Mouse (Mus musculus): ENCODE data around the gene Ddx39b. TPM values are rescaled to one million over a fixed set of nuclear protein-coding genes. Genes with fewer than 3 reads are reported as not detected.
"Not testable (repeated sequence)": the region's sequence is repeated elsewhere in the genome, so short reads cannot be mapped to it uniquely, and the experiment has no call there.

Ddx39b gene
- polyA plus RNA-seq, 1 experiment, result 268 TPM

DNA sequence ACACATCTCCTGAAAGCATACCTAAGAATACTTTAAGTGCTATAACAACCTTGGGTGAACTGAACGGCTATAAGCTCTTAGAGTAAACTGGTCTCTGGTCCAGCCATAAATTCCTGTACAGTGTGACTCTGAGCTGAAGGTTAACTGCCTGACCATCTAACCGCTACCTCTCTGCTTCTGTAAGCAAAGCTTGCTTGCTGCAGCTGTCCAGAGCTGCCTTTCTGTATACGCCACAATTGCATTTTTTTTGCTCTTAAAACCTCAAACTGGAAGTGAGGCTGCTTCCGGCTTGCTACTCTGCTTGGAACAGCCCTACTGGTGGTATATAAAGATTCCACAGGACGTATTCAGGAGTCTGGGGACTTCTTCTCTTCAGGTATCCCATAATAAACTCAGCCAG, 8.9 kb upstream of the Ddx39b start:
- Histone ChIP-seq H3K27me3 (ENCODE audit: control insufficient read depth, insufficient read depth, insufficient read length) (no peaks in the 10 kb centered on the region), H3K4me3 (no peak overlapping the region), H3K79me2 (ENCODE audit: control insufficient read depth, insufficient read depth) (peaks cover 21% of the 10 kb centered on the region), H3K36me3 (ENCODE audit: control insufficient read depth, insufficient read depth) (peaks cover 14% of the 10 kb centered on the region), H3K4me2 (ENCODE audit: low read depth) (no peak overlapping the region), H3ac (ENCODE audit: control insufficient read depth, insufficient read length) (no peak overlapping the region)
- TF ChIP-seq SRF (IDR thresholded peaks at IDR 0.05; ENCODE audit: control insufficient read depth, insufficient read length, low read depth) (no peak), MYOG (IDR thresholded peaks at IDR 0.05; ENCODE audit: control insufficient read depth in 1 of 3, insufficient read depth in 1 of 3, insufficient read length in 2 of 3, low read depth in 2 of 3) (no peak), TCF3 (IDR thresholded peaks at IDR 0.05; ENCODE audit: insufficient read length, low read depth) (no peak), USF1 (IDR thresholded peaks at IDR 0.05; ENCODE audit: low read depth) (no peak), TCF12 (IDR thresholded peaks at IDR 0.05; ENCODE audit: insufficient read depth, poor library complexity, severe bottlenecking) (no peak), POLR2A (IDR thresholded peaks at IDR 0.05; ENCODE audit: insufficient read length, low read depth) (no peak), MAX (IDR thresholded peaks at IDR 0.05; ENCODE audit: low read depth) (no peak), POLR2AphosphoS2 (IDR thresholded peaks at IDR 0.05; ENCODE audit: insufficient read length, low read depth) (no peak), REST (IDR thresholded peaks at IDR 0.05; ENCODE audit: insufficient read depth, insufficient read length) (no peak), MYOD1 (IDR thresholded peaks at IDR 0.05; ENCODE audit: control insufficient read depth in 1 of 3, insufficient read length in 2 of 3, low read depth in 2 of 3) (no peak), CEBPB (IDR thresholded peaks at IDR 0.05; ENCODE audit: insufficient read depth, poor library complexity, severe bottlenecking) (no peak), E2F4 (IDR thresholded peaks at IDR 0.05; ENCODE audit: insufficient read depth) (no peak)

DNA sequence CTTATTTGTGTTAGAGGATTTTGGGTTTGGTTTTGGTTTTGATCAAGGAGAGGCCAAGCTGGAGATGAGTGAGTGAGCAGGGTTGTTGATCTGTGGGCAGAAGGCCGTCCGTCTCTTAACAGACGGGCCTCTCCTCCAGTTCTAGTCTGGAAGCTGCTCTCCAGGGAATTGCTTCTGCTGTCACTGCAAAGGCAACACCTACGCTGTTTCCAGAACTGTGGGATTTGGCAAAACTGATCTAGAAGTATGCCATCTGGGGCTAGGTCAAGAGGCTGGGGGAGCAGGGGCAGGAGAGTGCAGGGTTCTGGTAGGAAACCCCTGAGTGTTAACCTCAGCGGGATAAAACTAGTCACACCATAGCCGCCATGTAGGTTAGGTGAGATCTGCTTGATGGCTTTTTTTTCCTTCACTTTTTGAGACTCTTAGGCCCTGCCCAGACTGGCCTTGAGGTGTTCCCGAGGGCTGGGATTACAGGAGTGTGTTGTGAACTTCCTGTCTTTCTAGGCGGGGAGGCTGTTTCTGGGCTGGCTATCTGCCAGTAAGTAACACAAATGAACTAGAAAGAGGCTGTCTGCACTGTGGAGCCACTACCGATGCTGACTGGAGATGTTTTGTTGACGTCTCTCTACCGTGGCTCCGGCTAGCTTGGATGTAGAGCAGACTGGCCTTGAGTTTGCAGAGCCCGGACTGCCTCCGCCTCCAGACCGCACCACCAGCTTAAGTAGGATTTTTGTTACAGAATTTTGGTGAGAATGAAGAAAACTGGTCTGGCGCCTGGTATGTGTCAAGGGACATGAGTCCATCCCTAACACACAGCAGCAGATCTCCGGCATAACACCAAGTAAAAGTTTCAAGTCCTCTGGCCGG, 8.2 kb upstream of the Ddx39b start, which contains the start of gene Atp6v1g2:
Gene Atp6v1g2, plus strand, starts transcription at position 547 of the 867 bp plus-strand sequence.
- TF ChIP-seq TCF3 (IDR thresholded peaks at IDR 0.05; ENCODE audit: insufficient read length, low read depth) (no peak), POLR2AphosphoS2 (IDR thresholded peaks at IDR 0.05; ENCODE audit: insufficient read length, low read depth) (no peak), POLR2A (IDR thresholded peaks at IDR 0.05; ENCODE audit: insufficient read length, low read depth) (no peak), MYOG (IDR thresholded peaks at IDR 0.05; ENCODE audit: control insufficient read depth in 1 of 3, insufficient read depth in 1 of 3, insufficient read length in 2 of 3, low read depth in 2 of 3) (no peak), TCF12 (IDR thresholded peaks at IDR 0.05; ENCODE audit: insufficient read depth, poor library complexity, severe bottlenecking) (no peak), REST (IDR thresholded peaks at IDR 0.05; ENCODE audit: insufficient read depth, insufficient read length) (no peak), E2F4 (IDR thresholded peaks at IDR 0.05; ENCODE audit: insufficient read depth) (no peak), CEBPB (IDR thresholded peaks at IDR 0.05; ENCODE audit: insufficient read depth, poor library complexity, severe bottlenecking) (no peak), USF1 (IDR thresholded peaks at IDR 0.05; ENCODE audit: low read depth) (no peak), MYOD1 (IDR thresholded peaks at IDR 0.05; ENCODE audit: control insufficient read depth in 1 of 3, insufficient read length in 2 of 3, low read depth in 2 of 3) (no peak)
- H3K4me3 ChIP-seq, result peak within 1 kb of the TSS; percentile 94
- H3K79me2 ChIP-seq (ENCODE audit: control insufficient read depth, insufficient read depth), result peaks cover 21% of the 10 kb centered on the region
- peak within 1 kb of the TSS; percentile 80 for H3ac ChIP-seq (ENCODE audit: control insufficient read depth, insufficient read length)
- H3K36me3 ChIP-seq (ENCODE audit: control insufficient read depth, insufficient read depth), result peaks cover 14% of the 10 kb centered on the region
- H3K4me2 ChIP-seq (ENCODE audit: low read depth), result peak within 1 kb of the TSS; percentile 80
- no peaks in the 10 kb centered on the region for H3K27me3 ChIP-seq (ENCODE audit: control insufficient read depth, insufficient read depth, insufficient read length)

DNA sequence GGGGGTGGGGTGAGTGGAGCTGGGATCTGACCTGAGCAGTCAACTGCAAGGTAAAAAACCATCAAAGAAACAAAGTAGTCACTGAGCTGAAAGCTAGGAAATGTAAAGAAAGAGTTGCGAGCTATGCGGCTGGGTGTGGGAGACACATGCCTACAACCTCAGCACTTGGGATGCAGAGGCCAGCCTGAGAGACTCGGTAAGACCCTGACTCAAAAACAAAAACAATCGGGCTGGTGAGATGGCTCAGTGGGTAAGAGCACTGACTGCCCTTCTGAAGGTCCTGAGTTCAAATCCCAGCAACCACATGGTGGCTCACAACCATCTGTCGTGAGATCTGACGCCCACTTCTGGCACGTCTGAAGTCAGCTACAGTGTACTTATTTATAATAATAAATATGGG, 7.5 kb upstream of the Ddx39b start:
- Histone ChIP-seq H3ac (ENCODE audit: control insufficient read depth, insufficient read length) (peak overlapping the region; percentile 80), H3K36me3 (ENCODE audit: control insufficient read depth, insufficient read depth) (peaks cover 12% of the 10 kb centered on the region), H3K4me3 (peak overlapping the region; percentile 94), H3K79me2 (ENCODE audit: control insufficient read depth, insufficient read depth) (peaks cover 21% of the 10 kb centered on the region), H3K4me2 (ENCODE audit: low read depth) (peak overlapping the region; percentile 80)
- not testable (repeated sequence) for H3K27me3 ChIP-seq (ENCODE audit: control insufficient read depth, insufficient read depth, insufficient read length)

DNA sequence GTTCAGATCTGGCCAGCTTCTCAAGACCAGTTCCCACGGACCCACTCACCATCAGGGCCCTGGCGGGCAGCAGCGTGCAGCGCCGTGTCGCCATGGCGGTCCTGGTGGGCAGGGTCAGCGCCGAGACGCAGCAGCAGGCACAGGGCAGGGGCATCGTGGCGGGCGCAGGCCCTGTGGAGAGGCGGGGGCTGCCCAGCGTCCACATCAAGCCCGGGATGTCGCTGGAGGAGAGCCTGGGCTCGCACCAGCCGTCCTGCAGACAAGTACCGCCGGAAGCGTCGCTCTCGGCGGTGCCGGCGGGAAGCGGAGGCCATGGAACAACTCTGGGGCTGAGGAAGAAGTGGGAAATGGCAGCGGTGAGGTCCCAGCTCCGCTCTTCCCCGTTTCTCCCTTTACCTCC, 6.6 kb upstream of the Ddx39b start:
- peak; percentile 81 for TF ChIP-seq POLR2AphosphoS2 (IDR thresholded peaks at IDR 0.05; ENCODE audit: insufficient read length, low read depth)
- TF ChIP-seq REST (IDR thresholded peaks at IDR 0.05; ENCODE audit: insufficient read depth, insufficient read length), result peak; percentile 44
- TF ChIP-seq SRF (IDR thresholded peaks at IDR 0.05; ENCODE audit: control insufficient read depth, insufficient read length, low read depth), result no peak
- peak; percentile 85 for TF ChIP-seq POLR2A (IDR thresholded peaks at IDR 0.05; ENCODE audit: insufficient read length, low read depth)
- no peak for TF ChIP-seq USF1 (IDR thresholded peaks at IDR 0.05; ENCODE audit: low read depth)
- peak in 2 of 3 experiments; percentile 21 to 43 for TF ChIP-seq MYOG (IDR thresholded peaks at IDR 0.05; ENCODE audit: control insufficient read depth in 1 of 3, insufficient read depth in 1 of 3, insufficient read length in 2 of 3, low read depth in 2 of 3)
- TF ChIP-seq MYOD1 (IDR thresholded peaks at IDR 0.05; ENCODE audit: control insufficient read depth in 1 of 3, insufficient read length in 2 of 3, low read depth in 2 of 3), result peak in 1 of 3 experiments; percentile 31
- H3K4me3 ChIP-seq, result peak overlapping the region; percentile 94
- H3ac ChIP-seq (ENCODE audit: control insufficient read depth, insufficient read length), result peak overlapping the region; percentile 80
- peak overlapping the region; percentile 80 for H3K4me2 ChIP-seq (ENCODE audit: low read depth)
- H3K36me3 ChIP-seq (ENCODE audit: control insufficient read depth, insufficient read depth), result peaks cover 5% of the 10 kb centered on the region
- no peaks in the 10 kb centered on the region for H3K27me3 ChIP-seq (ENCODE audit: control insufficient read depth, insufficient read depth, insufficient read length)
- peaks cover 21% of the 10 kb centered on the region for H3K79me2 ChIP-seq (ENCODE audit: control insufficient read depth, insufficient read depth)
